Mouse (Mus musculus) cerebellum, adult (tissue): ENCODE measurements around the gene Plvap.

Source experiments
- ATAC-seq: cut with Nextera tagmentation; 2 replicates; pipeline ENCODE4 v1.9.2; 2017; ENCODE audit warnings: mild to moderate bottlenecking, moderate library complexity, mixed read lengths; ENCODE audit not compliant: insufficient number of reproducible peaks, low FRiP score, low TSS enrichment

Gene Plvap

GRCm38 (mm10) chr8:71469411-71469810 lies 42.1 kb downstream of the Plvap start:
- no peak for ATAC-seq

- ATAC-seq: peak; percentile 83
Observed at GRCm38 (mm10) chr8:71468916-71469315, 42.6 kb downstream of the Plvap start, which contains the start of gene Dda1. TSS of gene Dda1 (plus strand) at chr8:71469199.

- ATAC-seq: no peak
Observed at GRCm38 (mm10) chr8:71468001-71468400, 43.6 kb downstream of the Plvap start.

GRCm38 (mm10) chr8:71467201-71467600 lies 44.4 kb downstream of the Plvap start:
- ATAC-seq: no peak

- no peak for ATAC-seq
Observed at GRCm38 (mm10) chr8:71466198-71466597, 45.4 kb downstream of the Plvap start.

GRCm38 (mm10) chr8:71465733-71466132 lies 45.8 kb downstream of the Plvap start:
- no peak for ATAC-seq

- peak; percentile 65 for ATAC-seq
Observed at GRCm38 (mm10) chr8:71464513-71465500, 46.7 kb downstream of the Plvap start, which contains the start of gene Mrpl34. TSS of gene Mrpl34 (plus strand) at chr8:71464959.

- peak; percentile 77 for ATAC-seq
Observed at GRCm38 (mm10) chr8:71463188-71464033, 48.1 kb downstream of the Plvap start, which contains the start of gene Abhd8. TSS of gene Abhd8 (minus strand) at chr8:71463655.

GRCm38 (mm10) chr8:71462786-71463185 lies 48.8 kb downstream of the Plvap start:
- peak; percentile 2; the same call in 1 of the 2 replicates for ATAC-seq

GRCm38 (mm10) chr8:71462191-71462590 lies 49.4 kb downstream of the Plvap start:
- ATAC-seq: no peak

GRCm38 (mm10) chr8:71461152-71461840 lies 50.3 kb downstream of the Plvap start:
- no peak for ATAC-seq

- ATAC-seq: no peak
Observed at GRCm38 (mm10) chr8:71460716-71461115, 50.8 kb downstream of the Plvap start.

GRCm38 (mm10) chr8:71457659-71458270 lies 53.8 kb downstream of the Plvap start:
- no peak for ATAC-seq

- no peak for ATAC-seq
Observed at GRCm38 (mm10) chr8:71456906-71457305, 54.6 kb downstream of the Plvap start.

GRCm38 (mm10) chr8:71454668-71455067 lies 56.9 kb downstream of the Plvap start:
- no peak for ATAC-seq

- no peak for ATAC-seq
Observed at GRCm38 (mm10) chr8:71452669-71453068, 58.9 kb downstream of the Plvap start.

GRCm38 (mm10) chr8:71451777-71452176 lies 59.8 kb downstream of the Plvap start:
- no peak for ATAC-seq

- ATAC-seq: no peak
Observed at GRCm38 (mm10) chr8:71451337-71451736, 60.2 kb downstream of the Plvap start.
